Mouse (Mus musculus): ENCODE results near the gene Tmem60. TPM values are rescaled to one million over a fixed set of nuclear protein-coding genes. Genes with fewer than 3 reads are reported as not detected.

Gene Tmem60
- 15.3 and 15.4 TPM in 2 replicates for polyA plus RNA-seq (2012; rRNA removed)

DNA sequence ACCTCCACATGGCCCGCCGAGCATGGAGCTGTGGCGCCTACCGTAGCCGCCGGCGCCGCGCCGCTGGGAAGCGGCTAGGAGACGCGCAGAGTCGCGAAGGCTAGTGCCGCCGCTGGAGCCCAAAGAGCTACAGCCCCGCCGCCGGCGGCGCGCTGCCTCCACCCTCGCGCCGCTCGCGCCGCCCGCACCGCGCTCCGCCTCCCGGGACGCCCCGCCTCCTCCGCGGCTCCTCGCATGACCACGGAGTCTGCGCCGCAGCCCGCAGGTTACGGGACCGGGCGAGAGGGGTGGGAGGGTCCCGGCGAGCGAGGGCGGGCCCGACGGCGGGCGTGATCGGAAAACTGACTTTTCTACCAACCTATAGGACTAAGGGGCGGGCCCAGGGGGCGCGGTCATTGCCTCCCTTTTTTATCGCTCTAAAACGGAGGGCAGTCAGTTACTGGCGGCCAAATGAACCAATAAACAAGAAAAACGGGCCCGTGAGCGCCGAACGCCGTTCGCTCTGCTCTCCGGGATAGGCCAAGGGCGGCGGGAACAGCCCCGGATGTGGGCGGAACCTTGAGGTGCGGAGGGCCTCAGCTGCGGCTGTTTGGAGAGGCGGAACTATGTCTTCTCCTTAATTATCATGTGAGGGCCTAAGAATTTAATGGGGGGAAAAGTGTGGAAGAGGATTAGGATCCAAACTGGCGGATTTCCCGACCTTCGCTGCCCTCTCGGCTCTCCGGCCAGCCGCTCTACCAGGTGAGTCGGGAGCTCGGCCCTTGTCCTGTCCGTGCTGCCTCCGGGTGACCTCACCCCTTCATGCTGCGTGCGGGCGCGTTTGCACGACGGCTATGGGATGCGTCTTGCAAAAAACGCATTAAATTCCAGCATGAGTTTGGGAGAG, at the start of gene Tmem60, which contains the start of gene Phtf2:
Gene Tmem60, plus strand, starts transcription at position 277 of the 886 bp plus-strand sequence.
Gene Phtf2, minus strand, starts transcription at position 210 of the 886 bp plus-strand sequence.

Other genes with a start within 250 kb of the Tmem60 start
- gene Phtf2, start 67 bp upstream of the Tmem60 start, polyA plus RNA-seq (2012; rRNA removed): 3.0 and 3.6 TPM in 2 replicates
- 5.0 and 5.3 TPM in 2 replicates for gene Rsbn1l, start 74.2 kb downstream of the Tmem60 start, polyA plus RNA-seq (2012; rRNA removed)
- 19.7 and 20.2 TPM in 2 replicates for gene Ptpn12, start 173.7 kb downstream of the Tmem60 start, polyA plus RNA-seq (2012; rRNA removed)